Mouse (Mus musculus) ES-E14 (cell line): ENCODE measurements around the gene Olfr605. TPM values are rescaled to one million over a fixed set of nuclear protein-coding genes. Genes with fewer than 3 reads are reported as not detected.

Source experiments
- DNase-seq: peaks from one replicate; pipeline ENCODE4 v3.0.0-alpha.2; 2013; ENCODE audit warnings: low read depth, low spot score
- H3K27ac ChIP-seq: 2 replicates; pipeline ENCODE4 v1.5.1; 2012; ENCODE audit warnings: low read depth, mild to moderate bottlenecking, low read length, moderate library complexity, mixed read lengths; ENCODE audit not compliant: poor library complexity, insufficient read depth, severe bottlenecking
- H3K36me3 ChIP-seq: 2 replicates; pipeline ENCODE4 v1.6.1; 2012; ENCODE audit warnings: mild to moderate bottlenecking, low read length, moderate library complexity, mixed read lengths; ENCODE audit not compliant: control insufficient read depth, poor library complexity, insufficient read depth, severe bottlenecking
- H3K4me1 ChIP-seq, 2 experiments: fragments of 150-350 bp in 1 of 2; sonication (generic) in 1 of 2; 2 replicates each; pipeline ENCODE4 v1.6.1; 2012; ENCODE audit warnings: low read length in 2 of 2, mild to moderate bottlenecking in 1 of 2, mixed read lengths in 1 of 2; ENCODE audit not compliant: control insufficient read depth in 2 of 2, insufficient read depth in 2 of 2, poor library complexity in 1 of 2
- H3K4me3 ChIP-seq, 2 experiments: fragments of 150-350 bp in 1 of 2; sonication (generic) in 1 of 2; 2 replicates each; pipeline ENCODE4 v1.5.1; 2012; ENCODE audit warnings: low read length in 2 of 2, low read depth in 1 of 2, mild to moderate bottlenecking in 1 of 2, mixed read lengths in 1 of 2; ENCODE audit not compliant: insufficient read depth in 1 of 2, poor library complexity in 1 of 2, severe bottlenecking in 1 of 2
- H3K9ac ChIP-seq: 2 replicates; pipeline ENCODE4 v1.6.1; 2012; ENCODE audit warnings: low read depth, mild to moderate bottlenecking, low read length, mixed read lengths; ENCODE audit not compliant: poor library complexity, insufficient read depth, severe bottlenecking
- H3K9me3 ChIP-seq: fragments of 150-350 bp; sonication (generic); 2 replicates; pipeline ENCODE4 v1.6.1; 2012; ENCODE audit warnings: low read depth, mild to moderate bottlenecking, low read length; ENCODE audit not compliant: control insufficient read depth, insufficient read depth
- CHD2 ChIP-seq: IDR thresholded peaks from 2 replicates; pipeline ENCODE4 v1.6.1; 2014; ENCODE audit warnings: mild to moderate bottlenecking, low read depth, low read length, inconsistent platforms
- HCFC1 ChIP-seq: IDR thresholded peaks from 2 replicates; pipeline ENCODE4 v1.6.1; 2012; ENCODE audit warnings: low read length, inconsistent platforms, borderline replicate concordance; ENCODE audit not compliant: insufficient read depth
- MAFK ChIP-seq: IDR thresholded peaks from 2 replicates; pipeline ENCODE4 v1.6.1; 2014; ENCODE audit warnings: mild to moderate bottlenecking, low read depth, low read length, inconsistent platforms; ENCODE audit not compliant: insufficient read depth
- ZC3H11A ChIP-seq: IDR thresholded peaks from 2 replicates; pipeline ENCODE4 v1.6.1; 2012; ENCODE audit warnings: low read depth, mild to moderate bottlenecking, inconsistent platforms, low read length, borderline replicate concordance
- ZNF384 ChIP-seq: IDR thresholded peaks from 2 replicates; pipeline ENCODE4 v1.6.1; 2012; ENCODE audit warnings: low read depth, low read length, inconsistent platforms
- in situ Hi-C, 2 experiments: fragments of 600-800 bp; cut with MboI; formaldehyde crosslinking; loops; one replicate each; pipeline ENCODE4 v1.15.1; 2025; ENCODE audit warnings: low sequenced_read_pairs in 2 of 2, inconsistent platforms in 1 of 2; ENCODE audit not compliant: unreplicated experiment in 2 of 2
- total RNA-seq: library from RNA; depleted of rRNA; stranded (reverse); fragments of 300-350 nt; gene quantifications from 2 replicates; pipeline ENCODE4 v1.2.3, GENCODE M21; 2012; rRNA removed

Gene Olfr605
- total RNA-seq, 1 experiment = not detected

DNA sequence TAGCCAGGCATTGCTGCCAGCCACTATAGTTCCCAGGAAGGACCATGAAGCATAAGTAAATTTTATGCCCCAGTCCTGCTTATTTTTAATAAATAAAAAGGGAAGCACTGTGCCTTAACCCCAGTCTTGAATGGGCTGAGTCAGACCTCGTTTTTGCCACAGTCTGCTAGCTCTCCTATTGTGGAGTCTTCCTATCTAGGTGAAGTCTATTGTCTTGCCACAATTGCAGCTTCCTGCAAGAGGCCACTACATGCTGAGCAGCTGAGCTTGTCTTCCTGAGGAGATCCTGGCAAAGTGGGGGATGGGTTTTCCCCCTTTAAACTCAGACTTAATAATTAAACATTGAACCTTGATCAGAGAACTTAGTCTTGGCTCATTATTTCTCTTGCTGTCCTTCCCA lies 46.3 kb downstream of the Olfr605 start:
- Histone ChIP-seq H3K9ac (no peak overlapping the region), H3K4me3 (no peak overlapping the region), H3K9me3 (no peaks in the 10 kb centered on the region), H3K4me1 (peaks cover 1 to 7% of the 10 kb centered on the region in 2 experiments; a peak in 2 of 4 replicates), H3K27ac (peak overlapping the region; percentile 12; the same call in 1 of the 2 replicates), H3K36me3 (no peaks in the 10 kb centered on the region)
- in situ Hi-C loops = no loop called here
- DNase-seq = no peak
- TF ChIP-seq MAFK (no peak), CHD2 (no peak), ZC3H11A (no peak)

DNA sequence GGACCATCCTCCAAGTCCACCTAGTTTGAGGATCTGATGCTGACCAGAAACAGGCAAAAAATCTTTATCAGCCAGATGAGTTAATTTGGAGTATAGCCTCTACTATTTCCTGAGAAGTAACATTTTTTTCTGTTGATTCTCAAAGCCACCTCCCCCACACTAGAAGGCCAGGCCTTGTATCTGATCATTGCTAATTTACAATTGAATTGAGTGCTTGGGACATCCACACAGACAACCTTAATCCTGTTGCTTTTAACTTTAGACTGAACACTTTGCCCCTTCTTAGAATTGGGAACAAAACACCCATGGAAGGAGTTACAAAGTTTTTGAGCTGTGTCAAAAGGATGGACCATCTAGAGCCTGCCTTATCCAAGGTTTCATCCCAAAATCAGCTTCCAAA lies 47.5 kb downstream of the Olfr605 start:
- in situ Hi-C loops = no loop called here
- TF ChIP-seq MAFK (no peak), ZC3H11A (no peak), HCFC1 (no peak), ZNF384 (no peak)

More for the DNA sequence above, 47.5 kb downstream of the Olfr605 start:
- no peak overlapping the region for H3K9ac ChIP-seq
- no peak overlapping the region for H3K4me3 ChIP-seq
- H3K36me3 ChIP-seq = no peaks in the 10 kb centered on the region
- no peaks in the 10 kb centered on the region for H3K9me3 ChIP-seq
- peaks cover 1 to 5% of the 10 kb centered on the region in 2 experiments; a peak in 2 of 4 replicates for H3K4me1 ChIP-seq
- DNase-seq = no peak
- H3K27ac ChIP-seq = peak overlapping the region; percentile 5; the same call in 1 of the 2 replicates

Other genes starting within 250 kb of the Olfr605 start
- not detected in 2 replicates for gene Olfr593, start 233.6 kb downstream of the Olfr605 start, total RNA-seq
- not detected in 2 replicates for gene Olfr594, start 228.4 kb downstream of the Olfr605 start, total RNA-seq
- 1.3 and 1.4 TPM in 2 replicates for gene Usp17ld, start 192.9 kb downstream of the Olfr605 start, total RNA-seq
- not detected in 2 replicates for gene Olfr596, start 139.8 kb downstream of the Olfr605 start, total RNA-seq
- gene Olfr597, start 129.1 kb downstream of the Olfr605 start, total RNA-seq = not detected in 2 replicates
- gene Olfr598, start 121.9 kb downstream of the Olfr605 start, total RNA-seq = not detected in 2 replicates
- not detected in 2 replicates for gene Olfr599, start 109.5 kb downstream of the Olfr605 start, total RNA-seq
- not detected in 2 replicates for gene Olfr600, start 95.8 kb downstream of the Olfr605 start, total RNA-seq
- not detected in 2 replicates for gene Olfr601, start 82.8 kb downstream of the Olfr605 start, total RNA-seq
- not detected in 2 replicates for gene Olfr603, start 59.3 kb downstream of the Olfr605 start, total RNA-seq
- 3.7 and 6.4 TPM in 2 replicates for gene Usp17lc, start 30.4 kb downstream of the Olfr605 start, total RNA-seq
- gene Olfr606, start 3.6 kb upstream of the Olfr605 start, total RNA-seq = not detected in 2 replicates
- not detected in 2 replicates for gene Olfr607, start 18.7 kb upstream of the Olfr605 start, total RNA-seq
- gene Olfr608, start 24.4 kb upstream of the Olfr605 start, total RNA-seq = not detected in 2 replicates
- not detected in 2 replicates for gene Olfr609, start 52.6 kb upstream of the Olfr605 start, total RNA-seq
- not detected in 2 replicates for gene Olfr610, start 66.7 kb upstream of the Olfr605 start, total RNA-seq
- gene Olfr611, start 75.4 kb upstream of the Olfr605 start, total RNA-seq = not detected in 2 replicates
- not detected in 2 replicates for gene Olfr612, start 97.3 kb upstream of the Olfr605 start, total RNA-seq
- not detected in 2 replicates for gene Olfr613, start 102.6 kb upstream of the Olfr605 start, total RNA-seq
- not detected in 2 replicates for gene Olfr615, start 110.6 kb upstream of the Olfr605 start, total RNA-seq
- gene Olfr616, start 123.7 kb upstream of the Olfr605 start, total RNA-seq = not detected in 2 replicates
- gene Olfr617, start 127.6 kb upstream of the Olfr605 start, total RNA-seq = not detected in 2 replicates
- not detected in 2 replicates for gene Olfr618, start 144.7 kb upstream of the Olfr605 start, total RNA-seq
- gene Olfr619, start 155.1 kb upstream of the Olfr605 start, total RNA-seq = not detected in 2 replicates
- gene Olfr620, start 167.1 kb upstream of the Olfr605 start, total RNA-seq = not detected in 2 replicates
- gene Olfr622, start 197.3 kb upstream of the Olfr605 start, total RNA-seq = not detected in 2 replicates
- gene Olfr623, start 218.3 kb upstream of the Olfr605 start, total RNA-seq = not detected in 2 replicates
- 0.04 TPM in 1 of 2 replicates, not detected in the other for gene Olfr624, start 225.8 kb upstream of the Olfr605 start, total RNA-seq
- gene Olfr625-ps1, start 237.3 kb upstream of the Olfr605 start, total RNA-seq = not detected in 2 replicates